Mouse (Mus musculus): Measurements from ENCODE around the gene Dock2. TPM values are rescaled to one million over a fixed set of nuclear protein-coding genes. Genes with fewer than 3 reads are reported as not detected.

The Dock2 gene
- polyA plus RNA-seq, 2 experiments: 1.6 to 2.6 TPM

- no peak overlapping the region for H3K4me3 ChIP-seq (replicated peaks; ENCODE audit: low read length)
Measured at GRCm38 (mm10) chr11:34415884-34416618, 367.6 kb downstream of the Dock2 start.

GRCm38 (mm10) chr11:34406850-34407249 is 376.8 kb downstream of the Dock2 start:
- Histone ChIP-seq H3K4me1 (ENCODE audit: control insufficient read depth, insufficient read depth, low read length) (no peaks in the 10 kb centered on the region), H3K36me3 (ENCODE audit: control insufficient read depth, insufficient read depth, low read length) (no peaks in the 10 kb centered on the region), H3K9me3 (ENCODE audit: control insufficient read depth, low read length) (no peaks in the 10 kb centered on the region), H3K4me2 (replicated peaks; ENCODE audit: low read depth, low read length, severe bottlenecking) (no peak overlapping the region), H3K27ac (replicated peaks; ENCODE audit: low read depth, low read length) (no peak overlapping the region), H3K27me3 (ENCODE audit: control insufficient read depth, insufficient read depth, low read length) (no peaks in the 10 kb centered on the region), H3K4me3 (replicated peaks; ENCODE audit: low read length) (no peak overlapping the region), H3K9ac (ENCODE audit: low read depth, low read length, severe bottlenecking) (no peak overlapping the region)
- DNase-seq (ENCODE audit: low spot score): no peak
- no peak for TF ChIP-seq POLR2A (IDR thresholded peaks at IDR 0.05; ENCODE audit: borderline replicate concordance, extremely low read depth, insufficient read depth, insufficient read length)
- no peak for ATAC-seq (ENCODE audit: low FRiP score, low read depth)
- WGBS: 54% methylated on average over 5 of the region's 5 CpGs

More at GRCm38 (mm10) chr11:34415884-34416618, 367.6 kb downstream of the Dock2 start:
- no peaks in the 10 kb centered on the region for H3K9me3 ChIP-seq (ENCODE audit: control insufficient read depth, low read length)
- ATAC-seq (ENCODE audit: low FRiP score, low read depth) (no peak), DNase-seq (ENCODE audit: low spot score) (no peak)
- TF ChIP-seq POLR2A (IDR thresholded peaks at IDR 0.05; ENCODE audit: borderline replicate concordance, extremely low read depth, insufficient read depth, insufficient read length): no peak
- H3K27me3 ChIP-seq (ENCODE audit: control insufficient read depth, insufficient read depth, low read length): no peaks in the 10 kb centered on the region
- no peak overlapping the region for H3K9ac ChIP-seq (ENCODE audit: low read depth, low read length, severe bottlenecking)
- no peaks in the 10 kb centered on the region for H3K36me3 ChIP-seq (ENCODE audit: control insufficient read depth, insufficient read depth, low read length)
- 50% methylated on average over 9 of the region's 9 CpGs for WGBS
- no peak overlapping the region for H3K4me2 ChIP-seq (replicated peaks; ENCODE audit: low read depth, low read length, severe bottlenecking)
- no peak overlapping the region for H3K27ac ChIP-seq (replicated peaks; ENCODE audit: low read depth, low read length)
- H3K4me1 ChIP-seq (ENCODE audit: control insufficient read depth, insufficient read depth, low read length): no peaks in the 10 kb centered on the region

DNA sequence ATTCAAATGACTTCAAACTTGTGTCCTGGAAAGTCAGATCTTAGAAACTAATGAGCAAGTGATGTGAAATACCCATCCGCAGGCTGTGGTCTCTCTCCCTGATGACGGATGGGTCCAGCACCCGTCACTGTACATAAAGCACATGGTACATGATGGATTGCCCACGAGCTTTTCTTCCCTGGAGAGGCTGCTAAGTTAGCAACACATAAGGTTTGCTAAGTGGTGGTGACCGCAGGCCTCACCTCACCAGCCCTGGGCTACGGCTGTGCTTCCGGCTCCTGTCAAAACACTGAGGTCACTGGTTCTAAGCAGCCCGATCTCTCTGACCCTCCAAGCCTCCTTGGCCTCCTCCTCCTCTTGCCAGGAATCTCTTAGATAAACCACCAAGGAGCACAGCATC is 377.4 kb downstream of the Dock2 start:
- Histone ChIP-seq H3K9me3 (ENCODE audit: control insufficient read depth, low read length) (no peaks in the 10 kb centered on the region), H3K36me3 (ENCODE audit: control insufficient read depth, insufficient read depth, low read length) (no peaks in the 10 kb centered on the region), H3K4me2 (replicated peaks; ENCODE audit: low read depth, low read length, severe bottlenecking) (no peak overlapping the region), H3K9ac (ENCODE audit: low read depth, low read length, severe bottlenecking) (no peak overlapping the region), H3K4me1 (ENCODE audit: control insufficient read depth, insufficient read depth, low read length) (no peaks in the 10 kb centered on the region), H3K27me3 (ENCODE audit: control insufficient read depth, insufficient read depth, low read length) (no peaks in the 10 kb centered on the region), H3K4me3 (replicated peaks; ENCODE audit: low read length) (no peak overlapping the region), H3K27ac (replicated peaks; ENCODE audit: low read depth, low read length) (no peak overlapping the region)
- TF ChIP-seq POLR2A (IDR thresholded peaks at IDR 0.05; ENCODE audit: borderline replicate concordance, extremely low read depth, insufficient read depth, insufficient read length): no peak
- no peak for DNase-seq (ENCODE audit: low spot score)
- ATAC-seq (ENCODE audit: low FRiP score, low read depth): no peak
- WGBS: 69% methylated on average over 8 of the region's 8 CpGs

- H3K4me3 ChIP-seq (replicated peaks; ENCODE audit: low read length): no peak overlapping the region
- H3K36me3 ChIP-seq (ENCODE audit: control insufficient read depth, insufficient read depth, low read length): no peaks in the 10 kb centered on the region
- H3K4me2 ChIP-seq (replicated peaks; ENCODE audit: low read depth, low read length, severe bottlenecking): no peak overlapping the region
- ATAC-seq (ENCODE audit: low FRiP score, low read depth) (no peak), DNase-seq (ENCODE audit: low spot score) (no peak)
- H3K27me3 ChIP-seq (ENCODE audit: control insufficient read depth, insufficient read depth, low read length): no peaks in the 10 kb centered on the region
- H3K27ac ChIP-seq (replicated peaks; ENCODE audit: low read depth, low read length): no peak overlapping the region
- TF ChIP-seq POLR2A (IDR thresholded peaks at IDR 0.05; ENCODE audit: borderline replicate concordance, extremely low read depth, insufficient read depth, insufficient read length): no peak
- H3K9ac ChIP-seq (ENCODE audit: low read depth, low read length, severe bottlenecking): no peak overlapping the region
- H3K4me1 ChIP-seq (ENCODE audit: control insufficient read depth, insufficient read depth, low read length): no peaks in the 10 kb centered on the region
- 82% methylated on average over 1 of the region's 1 CpGs for WGBS
- H3K9me3 ChIP-seq (ENCODE audit: control insufficient read depth, low read length): no peaks in the 10 kb centered on the region
Measured at GRCm38 (mm10) chr11:34405311-34405710, 378.4 kb downstream of the Dock2 start.

DNA sequence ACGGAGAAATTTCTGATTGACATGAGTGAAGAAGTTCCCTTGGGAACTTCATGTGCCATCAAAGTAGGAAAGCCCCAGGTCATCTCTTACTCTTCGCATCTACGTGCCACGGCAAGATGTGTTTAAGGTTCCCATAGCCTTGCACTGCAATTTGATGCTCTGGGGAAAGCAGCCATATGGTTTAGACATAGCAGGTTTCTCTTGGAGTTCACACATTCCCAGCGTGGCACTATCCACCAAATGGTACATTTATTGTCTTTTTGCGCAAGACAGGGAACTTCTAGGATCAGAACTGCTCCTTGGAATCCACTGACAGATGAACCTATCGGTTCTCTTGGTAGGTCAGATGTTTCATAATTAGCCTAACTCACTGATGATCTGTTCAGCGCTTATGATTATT is 382.3 kb downstream of the Dock2 start:
- H3K27me3 ChIP-seq (ENCODE audit: control insufficient read depth, insufficient read depth, low read length): no peaks in the 10 kb centered on the region
- no peaks in the 10 kb centered on the region for H3K9me3 ChIP-seq (ENCODE audit: control insufficient read depth, low read length)
- H3K27ac ChIP-seq (replicated peaks; ENCODE audit: low read depth, low read length): no peak overlapping the region
- H3K9ac ChIP-seq (ENCODE audit: low read depth, low read length, severe bottlenecking): no peak overlapping the region
- H3K4me2 ChIP-seq (replicated peaks; ENCODE audit: low read depth, low read length, severe bottlenecking): no peak overlapping the region
- 80% methylated on average over 8 of the region's 8 CpGs for WGBS
- DNase-seq (ENCODE audit: low spot score): no peak
- no peak for ATAC-seq (ENCODE audit: low FRiP score, low read depth)
- no peak for TF ChIP-seq POLR2A (IDR thresholded peaks at IDR 0.05; ENCODE audit: borderline replicate concordance, extremely low read depth, insufficient read depth, insufficient read length)
- H3K4me3 ChIP-seq (replicated peaks; ENCODE audit: low read length): no peak overlapping the region
- H3K36me3 ChIP-seq (ENCODE audit: control insufficient read depth, insufficient read depth, low read length): no peaks in the 10 kb centered on the region
- no peaks in the 10 kb centered on the region for H3K4me1 ChIP-seq (ENCODE audit: control insufficient read depth, insufficient read depth, low read length)
